Mouse (Mus musculus) skeletal muscle tissue, adult 2 months (tissue): ENCODE data around the gene Rgs10.
"Not testable (repeated sequence)": the region's sequence is repeated elsewhere in the genome, so short reads cannot be mapped to it uniquely, and the experiment has no call there.

Source experiments
- DNase-seq: peaks from one replicate; pipeline ENCODE4 v3.0.0-alpha.2; 2012; ENCODE audit warnings: low read depth, low spot score

The Rgs10 gene

DNA sequence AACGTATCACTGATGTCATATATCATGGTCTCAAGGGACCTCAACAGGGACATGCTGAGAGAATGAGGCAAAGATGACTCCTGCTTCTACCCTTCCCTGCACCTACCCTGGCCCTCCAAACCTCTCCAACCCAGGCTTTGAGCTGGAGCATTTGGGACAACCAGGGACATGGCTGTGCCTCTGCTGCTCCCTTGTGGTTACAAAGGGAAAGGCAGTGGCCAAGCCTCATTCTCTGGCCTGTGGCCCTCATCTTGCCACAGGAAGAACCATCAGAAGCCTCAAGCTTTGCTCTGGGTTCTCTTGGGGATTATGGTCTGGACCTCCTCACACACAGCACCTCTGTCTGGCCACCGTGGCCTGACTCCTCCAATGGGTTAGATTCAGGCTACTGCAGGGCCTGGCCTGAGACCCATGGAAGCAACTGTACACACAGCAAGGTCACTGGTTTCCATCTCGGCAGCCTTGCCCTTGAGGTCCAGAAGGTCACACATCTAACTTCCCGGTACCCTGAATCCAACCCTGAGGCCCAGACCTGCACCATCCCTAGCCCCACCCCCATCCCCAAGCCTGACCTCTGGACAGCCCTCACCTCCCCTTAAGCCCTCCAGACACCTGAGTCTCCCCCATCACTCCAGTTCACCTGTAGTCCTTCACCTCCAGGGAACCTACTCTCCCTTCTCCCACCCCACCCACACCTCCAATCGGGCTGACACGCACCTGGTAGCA, 73.5 kb downstream of the Rgs10 start:
- peak; percentile 64 for DNase-seq

DNA sequence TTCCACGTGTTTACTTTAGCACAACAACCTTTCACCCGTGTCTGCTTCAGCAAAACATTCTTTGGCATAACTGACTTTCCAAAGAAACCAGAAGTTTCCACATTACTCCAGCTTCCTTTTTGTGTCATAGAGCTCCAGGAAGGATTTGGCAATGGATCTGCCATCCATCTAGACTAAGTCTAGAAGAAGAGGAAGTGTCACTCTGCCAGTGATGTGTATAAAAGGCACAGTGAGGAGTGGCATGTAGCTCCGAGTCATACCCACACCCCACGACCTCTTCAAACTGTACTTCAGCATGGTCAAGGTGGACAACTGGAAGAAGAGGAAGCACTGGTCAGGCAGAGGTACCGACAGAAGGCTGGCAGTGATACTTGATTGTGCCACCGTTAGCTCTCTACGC, 74.1 kb downstream of the Rgs10 start:
- DNase-seq = no peak

DNA sequence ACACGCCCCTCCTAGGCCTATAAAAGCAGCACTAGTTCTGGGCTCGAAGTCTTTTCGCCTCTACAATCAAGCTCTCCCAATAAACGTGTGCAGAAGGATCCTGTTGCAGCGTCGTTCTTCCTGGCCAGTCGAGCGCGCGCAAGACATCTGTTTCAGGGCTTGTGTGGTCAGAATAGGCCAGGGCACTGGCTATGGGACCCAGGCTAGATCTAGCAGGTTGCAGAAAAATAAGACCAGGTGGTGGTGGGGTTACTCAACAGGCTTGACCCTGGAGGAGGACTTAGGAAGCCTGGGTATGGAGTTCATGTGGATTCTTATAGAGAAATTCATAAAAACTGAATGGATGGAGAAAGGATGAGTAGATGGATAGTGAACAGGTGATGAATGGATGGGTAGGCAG, 75.9 kb downstream of the Rgs10 start:
- DNase-seq = not testable (repeated sequence)

DNA sequence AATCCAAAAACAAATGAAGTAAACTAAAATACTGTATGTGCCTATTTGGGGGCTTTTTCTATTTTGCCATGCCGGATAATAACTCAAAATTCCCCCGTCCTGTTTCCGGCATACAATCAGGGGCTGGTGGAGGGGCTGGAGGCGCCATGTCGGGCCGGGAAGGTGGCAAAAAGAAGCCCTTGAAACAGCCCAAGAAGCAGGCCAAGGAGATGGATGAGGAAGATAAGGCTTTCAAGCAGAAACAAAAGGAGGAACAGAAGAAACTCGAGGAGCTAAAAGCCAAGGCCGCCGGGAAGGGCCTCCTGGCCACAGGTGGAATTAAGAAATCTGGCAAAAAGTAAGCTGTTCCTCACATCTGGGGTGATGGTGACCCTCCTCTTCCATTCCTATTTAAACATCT, 78.2 kb downstream of the Rgs10 start:
- not testable (repeated sequence) for DNase-seq

DNA sequence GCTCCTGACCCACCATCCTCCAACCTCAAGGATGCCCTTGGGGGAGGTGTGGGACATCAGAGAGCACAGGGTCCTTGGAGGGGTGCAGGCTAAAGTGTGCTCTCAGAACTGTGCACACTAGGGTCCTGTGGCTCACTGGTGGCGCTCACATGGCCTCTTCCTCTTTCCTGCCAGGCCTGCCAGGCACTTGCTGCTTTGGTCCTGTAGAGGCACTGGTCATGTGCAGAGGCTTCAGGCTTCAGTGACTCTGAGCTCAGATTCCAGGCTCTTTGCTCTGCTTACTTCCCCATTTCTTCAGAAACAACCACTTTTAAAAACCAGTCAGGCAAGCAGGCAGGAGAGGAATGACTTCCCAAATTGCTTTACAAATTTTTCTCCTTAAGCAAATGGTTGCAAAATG, 85.7 kb downstream of the Rgs10 start:
- peak; percentile 36 for DNase-seq

DNA sequence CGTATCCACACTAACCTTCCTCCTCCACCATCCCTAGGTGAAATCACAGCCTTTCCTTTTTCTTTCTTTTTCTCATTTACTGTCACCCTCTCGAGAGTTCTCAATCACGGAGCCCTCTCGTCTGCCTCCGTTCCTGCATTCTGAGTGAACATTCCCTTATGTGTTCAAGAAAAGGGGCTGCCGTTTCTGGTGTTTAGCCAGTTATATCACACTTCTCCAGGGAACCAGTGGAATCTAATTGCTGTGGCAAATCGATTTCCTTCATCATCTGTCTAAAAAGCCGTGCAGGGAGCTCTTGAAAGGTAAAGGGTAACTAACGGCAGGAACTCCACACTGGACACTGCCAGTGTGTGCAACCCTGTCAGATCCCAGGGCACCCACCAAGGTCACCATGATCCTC, 87.6 kb downstream of the Rgs10 start:
- DNase-seq = no peak

DNA sequence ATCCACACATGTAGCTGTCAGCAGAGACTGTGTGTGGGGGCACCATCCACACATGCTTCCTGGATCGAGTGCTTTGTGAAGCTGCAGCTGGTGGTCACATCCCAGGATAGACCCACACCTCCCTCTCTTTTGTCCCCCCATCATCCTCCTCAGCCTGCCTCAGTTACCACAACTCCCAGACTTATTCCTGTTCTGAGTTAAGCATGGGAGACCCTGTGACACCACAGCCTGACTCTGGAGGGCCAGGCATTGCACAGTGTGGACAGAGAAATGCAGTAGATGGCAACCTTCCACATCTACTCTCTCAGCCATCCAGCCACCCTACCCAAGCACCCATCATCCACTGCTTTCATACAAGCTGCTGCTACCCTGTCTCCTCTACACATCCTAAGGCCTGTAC, 93.6 kb downstream of the Rgs10 start:
- no peak for DNase-seq
